Mouse (Mus musculus) lung, postnatal 4 days (tissue): ENCODE results near the gene Tmem145.
A peak's percentile ranks its signal among the peaks of the same experiment; 100 is the strongest.
"Not testable (repeated sequence)": the region's sequence is repeated elsewhere in the genome, so short reads cannot be mapped to it uniquely, and the experiment has no call there.

Experiments used
- DNase-seq, 2 experiments: peaks; one replicate each; pipeline ENCODE4 v3.0.0; 2021

Gene Tmem145

GRCm38 (mm10) chr7:25323219-25323618 lies 17.3 kb downstream of the Tmem145 start:
- DNase-seq = no peak

GRCm38 (mm10) chr7:25325431-25325830 lies 19.5 kb downstream of the Tmem145 start:
- DNase-seq = not testable (repeated sequence)

GRCm38 (mm10) chr7:25326233-25326632 lies 20.3 kb downstream of the Tmem145 start:
- no peak for DNase-seq

GRCm38 (mm10) chr7:25333596-25334307 lies 27.8 kb downstream of the Tmem145 start:
- peak; percentile 79 to 80 for DNase-seq

GRCm38 (mm10) chr7:25334472-25334871 lies 28.6 kb downstream of the Tmem145 start:
- no peak for DNase-seq

- DNase-seq = no peak
Observed at GRCm38 (mm10) chr7:25339329-25339728, 33.4 kb downstream of the Tmem145 start.

- no peak for DNase-seq
Observed at GRCm38 (mm10) chr7:25341000-25341784, 35.3 kb downstream of the Tmem145 start.

- no peak for DNase-seq
Observed at GRCm38 (mm10) chr7:25348861-25349260, 43.0 kb downstream of the Tmem145 start.

- peak; percentile 19 to 56 for DNase-seq
Observed at GRCm38 (mm10) chr7:25358721-25359206, 52.9 kb downstream of the Tmem145 start.

- DNase-seq = peak in 1 of 2 experiments; percentile 55
Observed at GRCm38 (mm10) chr7:25363151-25363550, 57.2 kb downstream of the Tmem145 start.

- no peak for DNase-seq
Observed at GRCm38 (mm10) chr7:25363632-25364031, 57.7 kb downstream of the Tmem145 start.
